Mouse (Mus musculus) lung, embryonic 16.5 days (tissue): ENCODE measurements at regions not wholly inside any gene's neighbourhood (a gene's known extent, or its start where the extent isn't known, plus 50 kb on each side); places are given as distances from the start of the nearest gene placed in this dataset.

ENCODE experiments used
- ATAC-seq: fragments of 200-750 bp; cut with Nextera tagmentation; 2 replicates; pipeline ENCODE4 v1.8.0; 2017; ENCODE audit warnings: low read depth, mild to moderate bottlenecking, moderate library complexity
- H3K27ac ChIP-seq: fragments of 300-500 bp; sonication (generic); 2 replicates; pipeline ENCODE4 v1.5.1; 2014; ENCODE audit warnings: mild to moderate bottlenecking, control low read depth, low read length
- H3K27me3 ChIP-seq: fragments of 300-500 bp; sonication (generic); 2 replicates; pipeline ENCODE4 v1.6.1; 2014; ENCODE audit warnings: low read depth, low read length, mixed read lengths; ENCODE audit not compliant: control insufficient read depth, insufficient read depth
- H3K36me3 ChIP-seq: fragments of 300-500 bp; sonication (generic); 2 replicates; pipeline ENCODE4 v1.6.1; 2014; ENCODE audit warnings: low read length; ENCODE audit not compliant: control insufficient read depth, insufficient read depth
- H3K4me1 ChIP-seq: fragments of 300-500 bp; sonication (generic); replicated peaks from 2 replicates; pipeline ENCODE4 v1.6.1; 2014; ENCODE audit warnings: low read length, mixed read lengths; ENCODE audit not compliant: control insufficient read depth, insufficient read depth
- H3K4me2 ChIP-seq: fragments of 300-500 bp; sonication (generic); 2 replicates; pipeline ENCODE4 v1.6.1; 2014; ENCODE audit warnings: low read depth, low read length, control low read depth
- H3K4me3 ChIP-seq: fragments of 300-500 bp; sonication (generic); 2 replicates; pipeline ENCODE4 v1.5.1; 2014; ENCODE audit warnings: mild to moderate bottlenecking, low read length, control low read depth
- H3K9ac ChIP-seq: fragments of 300-500 bp; sonication (generic); 2 replicates; pipeline ENCODE4 v1.6.1; 2014; ENCODE audit warnings: low read length, control low read depth
- H3K9me3 ChIP-seq: fragments of 300-500 bp; sonication (generic); 2 replicates; pipeline ENCODE4 v1.6.1; 2016; ENCODE audit warnings: low read length; ENCODE audit not compliant: control insufficient read depth
- WGBS: fragments of 180-500 bp; shearing (Covaris S2); extraction: QIAGEN DNeasy Blood & Tissue Kit; methylation state at CpG from one replicate; pipeline ENCODE4 v1.1.7; 2014; 5-methylcytosine and 5-hydroxymethylcytosine counted together

GRCm38 (mm10) chr3:64898610-64899009 is 54.0 kb upstream of the Vmn2r7 start:
- Histone ChIP-seq H3K4me2 (no peak overlapping the region), H3K9ac (no peak overlapping the region), H3K4me3 (no peak overlapping the region), H3K36me3 (no peaks in the 10 kb centered on the region), H3K4me1 (no peaks in the 10 kb centered on the region), H3K27ac (no peak overlapping the region), H3K9me3 (no peaks in the 10 kb centered on the region), H3K27me3 (no peaks in the 10 kb centered on the region)
- ATAC-seq, result no peak
- WGBS, result 55% methylated on average over 2 of the region's 2 CpGs

GRCm38 (mm10) chr3:64901317-64901892 is 56.8 kb upstream of the Vmn2r7 start:
- no peak for ATAC-seq
- 31% methylated on average over 2 of the region's 2 CpGs for WGBS
- no peak overlapping the region for H3K27ac ChIP-seq
- no peaks in the 10 kb centered on the region for H3K9me3 ChIP-seq
- H3K9ac ChIP-seq, result no peak overlapping the region
- H3K4me1 ChIP-seq, result no peaks in the 10 kb centered on the region
- no peaks in the 10 kb centered on the region for H3K36me3 ChIP-seq
- no peaks in the 10 kb centered on the region for H3K27me3 ChIP-seq
- H3K4me3 ChIP-seq, result no peak overlapping the region
- H3K4me2 ChIP-seq, result no peak overlapping the region

DNA sequence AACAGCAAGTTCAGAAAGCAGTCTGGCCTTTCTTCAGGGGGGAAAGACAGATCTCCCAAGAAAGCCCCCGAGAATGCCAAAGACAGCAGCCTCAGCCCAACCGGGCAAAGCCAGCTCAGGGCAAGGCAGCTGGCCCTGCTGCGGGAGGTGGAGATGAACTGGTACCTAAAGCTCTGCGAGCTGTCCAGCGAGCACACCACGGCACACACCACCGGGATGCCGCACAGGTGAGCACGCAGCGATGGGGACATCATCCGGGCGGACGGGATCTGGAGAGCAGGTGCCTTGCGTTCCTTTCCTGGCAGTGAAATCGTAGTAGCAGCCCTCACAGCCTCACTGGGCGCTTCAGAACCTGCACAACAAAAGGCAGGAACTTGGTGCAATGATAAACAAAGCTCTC is 104.7 kb upstream of the Vmn2r7 start:
- 0 out of 2 replicates have a peak overlapping the region, but pooled peaks have one; percentile 25 for H3K4me2 ChIP-seq
- no peak overlapping the region for H3K9ac ChIP-seq
- H3K4me1 ChIP-seq, result no peaks in the 10 kb centered on the region
- H3K27ac ChIP-seq, result no peak overlapping the region
- H3K27me3 ChIP-seq, result peaks cover 5% of the 10 kb centered on the region; the same call in 1 of the 2 replicates
- H3K9me3 ChIP-seq, result no peaks in the 10 kb centered on the region
- H3K4me3 ChIP-seq, result no peak overlapping the region
- ATAC-seq, result no peak
- WGBS, result 9% methylated on average over 16 of the region's 16 CpGs
- H3K36me3 ChIP-seq, result no peaks in the 10 kb centered on the region

- Histone ChIP-seq H3K27me3 (no peaks in the 10 kb centered on the region), H3K4me1 (no peaks in the 10 kb centered on the region), H3K9ac (no peak overlapping the region), H3K4me2 (no peak overlapping the region), H3K36me3 (no peaks in the 10 kb centered on the region), H3K27ac (no peak overlapping the region), H3K9me3 (no peaks in the 10 kb centered on the region), H3K4me3 (no peak overlapping the region)
- no peak for ATAC-seq
- WGBS, result 75% methylated on average over 5 of the region's 5 CpGs
Measured at GRCm38 (mm10) chr3:64964667-64965415, 120.3 kb upstream of the Vmn2r7 start.

DNA sequence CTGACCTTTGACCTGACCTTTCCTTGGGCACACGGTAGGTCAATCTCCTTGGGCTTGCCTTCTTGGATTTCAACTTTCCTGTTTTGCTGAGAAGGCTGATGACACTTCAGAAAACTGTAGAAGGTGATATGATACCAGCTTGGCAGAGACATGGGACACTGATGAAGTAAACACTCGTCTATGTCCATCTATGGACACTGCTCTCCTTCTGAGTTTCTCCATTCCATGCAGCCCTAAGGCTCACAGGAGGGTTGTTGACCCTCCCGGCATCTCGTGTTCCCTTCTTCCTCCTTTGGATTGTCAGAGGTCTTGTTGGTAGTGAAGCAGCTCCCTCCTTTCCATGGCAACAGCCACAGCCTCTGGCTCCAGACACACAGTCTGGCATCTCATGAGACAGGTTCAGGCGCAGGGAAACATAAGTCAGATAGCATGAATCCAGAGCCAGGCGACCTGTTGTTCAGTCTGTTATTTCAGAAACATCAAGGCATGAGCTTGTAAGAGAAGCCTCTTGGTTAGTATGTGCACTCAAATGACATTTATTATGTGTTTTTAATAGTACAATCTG is 120.9 kb upstream of the Vmn2r7 start:
- Histone ChIP-seq H3K27me3 (no peaks in the 10 kb centered on the region), H3K9ac (no peak overlapping the region), H3K4me1 (no peaks in the 10 kb centered on the region), H3K27ac (no peak overlapping the region), H3K9me3 (no peaks in the 10 kb centered on the region), H3K36me3 (no peaks in the 10 kb centered on the region), H3K4me2 (no peak overlapping the region), H3K4me3 (no peak overlapping the region)
- 54% methylated on average over 6 of the region's 6 CpGs for WGBS
- ATAC-seq, result no peak

- Histone ChIP-seq H3K9me3 (no peaks in the 10 kb centered on the region), H3K4me1 (no peaks in the 10 kb centered on the region), H3K27me3 (no peaks in the 10 kb centered on the region), H3K9ac (no peak overlapping the region), H3K4me3 (no peak overlapping the region), H3K27ac (no peak overlapping the region), H3K4me2 (no peak overlapping the region), H3K36me3 (no peaks in the 10 kb centered on the region)
- ATAC-seq, result no peak
- 71% methylated on average over 3 of the region's 3 CpGs for WGBS
Measured at GRCm38 (mm10) chr3:64968275-64968674, 123.7 kb upstream of the Vmn2r7 start.

DNA sequence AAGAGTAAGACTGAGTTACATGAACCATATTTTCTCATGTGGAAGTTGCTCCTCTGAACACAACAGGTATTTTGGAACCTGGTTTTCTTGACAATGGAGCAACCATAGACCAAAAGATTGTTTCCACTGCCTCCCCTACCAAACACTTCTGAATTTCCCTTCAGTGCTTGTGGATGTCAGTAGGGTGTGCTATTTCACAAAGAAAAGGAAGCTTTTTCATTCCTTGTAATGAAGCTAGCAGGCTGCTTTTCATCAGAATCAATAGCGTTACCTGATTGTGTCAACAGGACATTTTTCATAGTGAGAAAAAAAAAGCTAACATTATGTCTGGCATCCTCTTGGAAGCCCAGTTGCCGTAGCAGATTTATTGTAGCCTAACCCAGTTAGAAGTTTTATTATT is 124.8 kb upstream of the Kcnab1 start:
- H3K36me3 ChIP-seq, result no peaks in the 10 kb centered on the region
- no peak overlapping the region for H3K4me3 ChIP-seq
- H3K4me1 ChIP-seq, result no peaks in the 10 kb centered on the region
- 37% methylated on average over 2 of the region's 2 CpGs for WGBS
- no peak overlapping the region for H3K4me2 ChIP-seq
- H3K27ac ChIP-seq, result no peak overlapping the region
- ATAC-seq, result no peak
- no peaks in the 10 kb centered on the region for H3K9me3 ChIP-seq
- H3K9ac ChIP-seq, result no peak overlapping the region
- no peaks in the 10 kb centered on the region for H3K27me3 ChIP-seq

GRCm38 (mm10) chr3:64987665-64988064 is 121.5 kb upstream of the Kcnab1 start:
- H3K4me3 ChIP-seq, result no peak overlapping the region
- H3K36me3 ChIP-seq, result no peaks in the 10 kb centered on the region
- 69% methylated on average over 1 of the region's 1 CpGs for WGBS
- H3K27ac ChIP-seq, result no peak overlapping the region
- no peaks in the 10 kb centered on the region for H3K4me1 ChIP-seq
- H3K27me3 ChIP-seq, result no peaks in the 10 kb centered on the region
- no peak overlapping the region for H3K9ac ChIP-seq
- H3K9me3 ChIP-seq, result no peaks in the 10 kb centered on the region
- no peak overlapping the region for H3K4me2 ChIP-seq
- no peak for ATAC-seq

GRCm38 (mm10) chr3:64996451-64996850 is 112.7 kb upstream of the Kcnab1 start:
- Histone ChIP-seq H3K27ac (no peak overlapping the region), H3K9ac (no peak overlapping the region), H3K27me3 (no peaks in the 10 kb centered on the region), H3K4me1 (no peaks in the 10 kb centered on the region), H3K4me2 (no peak overlapping the region), H3K9me3 (no peaks in the 10 kb centered on the region), H3K4me3 (no peak overlapping the region), H3K36me3 (no peaks in the 10 kb centered on the region)
- 60% methylated on average over 4 of the region's 4 CpGs for WGBS
- no peak for ATAC-seq
